16 mouse cellular contexts compared by ENCODE assay signal in the genomic region with DNA sequence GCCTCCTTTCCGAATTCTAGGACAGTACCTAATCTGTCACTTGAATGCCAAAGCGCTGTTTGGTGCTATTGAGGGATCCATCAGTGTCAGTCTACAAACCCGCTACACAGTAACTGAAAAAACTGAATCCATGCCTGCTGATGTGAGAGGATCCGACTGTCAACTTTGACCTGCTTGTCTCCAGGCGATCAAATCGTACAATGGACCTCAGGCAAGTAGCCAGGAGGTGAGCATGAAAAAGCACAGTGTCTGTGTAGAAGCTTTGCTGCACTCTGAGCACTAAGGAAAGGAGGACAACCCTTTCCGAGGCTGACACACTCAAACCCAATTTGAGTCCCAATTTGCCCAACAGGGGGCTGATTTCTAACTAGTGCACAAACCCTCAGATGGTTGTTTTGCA. TPM values are rescaled to one million over a fixed set of nuclear protein-coding genes. Genes with fewer than 3 reads are reported as not detected.
DNase-seq lines count a peak whose midpoint lies in the region; ATAC-seq and TF ChIP-seq lines count a peak whose summit lies in the region.
"Had no signal": no experiment of that assay in that cellular context is flagged by ENCODE, and none has a peak within 500 bp of the region (broad histone marks: within the 10 kb centered on the region; RNA-seq: fewer than 3 reads in every experiment).

No protein-coding gene starts in this region.

- no peak overlapping the region for H3K9ac ChIP-seq in forebrain, embryonic 14.5 days (ENCODE audit: low read length)
- H3K9ac ChIP-seq in hindbrain, embryonic 12.5 days = no peak overlapping the region
- H3K9ac ChIP-seq in hindbrain, embryonic 16.5 days (ENCODE audit: low read depth, low read length) = no peak overlapping the region
- H3K9ac ChIP-seq in lung, embryonic 14.5 days = no peak overlapping the region
- no peak overlapping the region for H3K9ac ChIP-seq in hindbrain, embryonic 15.5 days
- H3K9ac ChIP-seq: liver, embryonic 15.5 days; midbrain, embryonic 12.5 days; neural tube, embryonic 13.5 days had no signal

- DNase-seq in forebrain, embryonic 14.5 days (ENCODE audit: low spot score) = peak; percentile 38
- no peak for DNase-seq in forebrain, embryonic 10.5 days (ENCODE audit: extremely low spot score, low spot score)
- DNase-seq in lung, embryonic 14.5 days = no peak
- no peak for DNase-seq in lung, postnatal 10 days
- DNase-seq: B cell, adult 2 months; cerebellum, adult 18-20 months; thymus, postnatal 36 days had no signal

- H3K36me3 ChIP-seq in forebrain, embryonic 14.5 days (ENCODE audit: control insufficient read depth, insufficient read depth, low read length) = no peaks in the 10 kb centered on the region
- no peaks in the 10 kb centered on the region for H3K36me3 ChIP-seq in forebrain, embryonic 10.5 days (replicated peaks)
- H3K36me3 ChIP-seq in hindbrain, embryonic 12.5 days = no peaks in the 10 kb centered on the region
- no peaks in the 10 kb centered on the region for H3K36me3 ChIP-seq in hindbrain, embryonic 16.5 days (ENCODE audit: control insufficient read depth, insufficient read depth, low read length)
- H3K36me3 ChIP-seq in lung, embryonic 14.5 days (ENCODE audit: insufficient read depth) = no peaks in the 10 kb centered on the region; the same call in 1 of the 2 replicates
- no peaks in the 10 kb centered on the region for H3K36me3 ChIP-seq in hindbrain, embryonic 15.5 days
- H3K36me3 ChIP-seq: G1E; liver, embryonic 15.5 days; midbrain, embryonic 12.5 days; neural tube, embryonic 13.5 days had no signal

- no peak overlapping the region for H3K4me3 ChIP-seq in forebrain, embryonic 14.5 days (ENCODE audit: low read depth, low read length)
- no peak overlapping the region for H3K4me3 ChIP-seq in forebrain, embryonic 10.5 days
- no peak overlapping the region for H3K4me3 ChIP-seq in hindbrain, embryonic 12.5 days
- no peak overlapping the region for H3K4me3 ChIP-seq in hindbrain, embryonic 16.5 days (ENCODE audit: low read length)
- no peak overlapping the region for H3K4me3 ChIP-seq in lung, embryonic 14.5 days (ENCODE audit: low read depth, low read length)
- no peak overlapping the region for H3K4me3 ChIP-seq in hindbrain, embryonic 15.5 days
- H3K4me3 ChIP-seq: heart, adult 2 months; liver, embryonic 15.5 days; midbrain, embryonic 12.5 days; neural tube, embryonic 13.5 days had no signal

- H3K4me2 ChIP-seq in forebrain, embryonic 14.5 days (ENCODE audit: low read length) = 0 out of 2 replicates have a peak overlapping the region, but pooled peaks have one; percentile 5
- H3K4me2 ChIP-seq in hindbrain, embryonic 12.5 days (replicated peaks) = no peak overlapping the region
- H3K4me2 ChIP-seq in hindbrain, embryonic 16.5 days (ENCODE audit: low read length) = no peak overlapping the region
- no peak overlapping the region for H3K4me2 ChIP-seq in lung, embryonic 14.5 days
- H3K4me2 ChIP-seq in hindbrain, embryonic 15.5 days = no peak overlapping the region
- H3K4me2 ChIP-seq: liver, embryonic 15.5 days; midbrain, embryonic 12.5 days; neural tube, embryonic 13.5 days had no signal

- 0 out of 2 replicates have a peak, but pooled peaks have one; percentile 5 for TF ChIP-seq CTCF in lung, embryonic 14.5 days (IDR thresholded peaks at IDR 0.05; ENCODE audit: low read depth)

- H3K4me1 ChIP-seq in forebrain, embryonic 14.5 days (ENCODE audit: control insufficient read depth, insufficient read depth, low read length) = peaks cover 20% of the 10 kb centered on the region
- H3K4me1 ChIP-seq in forebrain, embryonic 10.5 days = peaks cover 38% of the 10 kb centered on the region
- peaks cover 36% of the 10 kb centered on the region for H3K4me1 ChIP-seq in hindbrain, embryonic 12.5 days
- peaks cover 11% of the 10 kb centered on the region for H3K4me1 ChIP-seq in hindbrain, embryonic 16.5 days (ENCODE audit: control insufficient read depth, insufficient read depth, low read depth, low read length)
- H3K4me1 ChIP-seq in lung, embryonic 14.5 days (ENCODE audit: insufficient read depth) = peaks cover 49% of the 10 kb centered on the region
- H3K4me1 ChIP-seq in hindbrain, embryonic 15.5 days (replicated peaks) = peaks cover 27% of the 10 kb centered on the region
- H3K4me1 ChIP-seq: liver, embryonic 15.5 days had no signal

- H3K27ac ChIP-seq in forebrain, embryonic 14.5 days (ENCODE audit: low read depth, low read length) = no peak overlapping the region
- no peak overlapping the region for H3K27ac ChIP-seq in forebrain, embryonic 10.5 days
- H3K27ac ChIP-seq in hindbrain, embryonic 12.5 days = 0 out of 2 replicates have a peak overlapping the region, but pooled peaks have one; percentile 37
- no peak overlapping the region for H3K27ac ChIP-seq in hindbrain, embryonic 16.5 days (ENCODE audit: low read depth, low read length)
- H3K27ac ChIP-seq in lung, embryonic 14.5 days (ENCODE audit: low read depth) = peak overlapping the region; percentile 58
- no peak overlapping the region for H3K27ac ChIP-seq in hindbrain, embryonic 15.5 days (replicated peaks)
- H3K27ac ChIP-seq: liver, embryonic 15.5 days; midbrain, embryonic 12.5 days; neural tube, embryonic 13.5 days had no signal

- H3K9me3 ChIP-seq in forebrain, embryonic 14.5 days (replicated peaks; ENCODE audit: control insufficient read depth, low read length) = no peaks in the 10 kb centered on the region
- no peaks in the 10 kb centered on the region for H3K9me3 ChIP-seq in forebrain, embryonic 10.5 days
- H3K9me3 ChIP-seq in hindbrain, embryonic 12.5 days (replicated peaks) = no peaks in the 10 kb centered on the region
- H3K9me3 ChIP-seq in hindbrain, embryonic 16.5 days (ENCODE audit: control insufficient read depth, low read length) = no peaks in the 10 kb centered on the region
- no peaks in the 10 kb centered on the region for H3K9me3 ChIP-seq in lung, embryonic 14.5 days (ENCODE audit: low read depth, low read length)
- H3K9me3 ChIP-seq in hindbrain, embryonic 15.5 days = no peaks in the 10 kb centered on the region
- H3K9me3 ChIP-seq: liver, embryonic 15.5 days; midbrain, embryonic 12.5 days; neural tube, embryonic 13.5 days had no signal

- peak; percentile 25 for ATAC-seq in forebrain, embryonic 14.5 days
- no peak; the same call in 1 of the 2 replicates for ATAC-seq in hindbrain, embryonic 12.5 days (ENCODE audit: low FRiP score)
- no peak for ATAC-seq in hindbrain, embryonic 16.5 days
- ATAC-seq in lung, embryonic 14.5 days (ENCODE audit: insufficient read depth) = no peak
- 0 out of 2 replicates have a peak, but pooled peaks have one; percentile 8 for ATAC-seq in hindbrain, embryonic 15.5 days (ENCODE audit: low FRiP score, low read depth)
- no peak for ATAC-seq in megakaryocyte-erythroid progenitor cell, adult 5-6 weeks (replicated peaks; ENCODE audit: low FRiP score, low TSS enrichment, poor library complexity, severe bottlenecking)

- WGBS in forebrain, embryonic 14.5 days = 31% methylated on average over 7 of the region's 7 CpGs
- WGBS in forebrain, embryonic 10.5 days = 73% methylated on average over 7 of the region's 7 CpGs
- WGBS in hindbrain, embryonic 12.5 days = 47% methylated on average over 7 of the region's 7 CpGs
- WGBS in hindbrain, embryonic 16.5 days = 48% methylated on average over 7 of the region's 7 CpGs
- 35% methylated on average over 7 of the region's 7 CpGs for WGBS in lung, embryonic 14.5 days
- WGBS in hindbrain, embryonic 15.5 days = 45% methylated on average over 7 of the region's 7 CpGs

- H3K27me3 ChIP-seq in forebrain, embryonic 14.5 days (replicated peaks; ENCODE audit: control insufficient read depth, insufficient read depth, low read length) = no peaks in the 10 kb centered on the region
- no peaks in the 10 kb centered on the region for H3K27me3 ChIP-seq in forebrain, embryonic 10.5 days (ENCODE audit: poor library complexity, severe bottlenecking)
- H3K27me3 ChIP-seq in hindbrain, embryonic 12.5 days = no peaks in the 10 kb centered on the region
- H3K27me3 ChIP-seq in hindbrain, embryonic 16.5 days (replicated peaks; ENCODE audit: control insufficient read depth, insufficient read depth, low read length) = no peaks in the 10 kb centered on the region
- H3K27me3 ChIP-seq in lung, embryonic 14.5 days (ENCODE audit: insufficient read depth, low read length) = no peaks in the 10 kb centered on the region
- no peaks in the 10 kb centered on the region for H3K27me3 ChIP-seq in hindbrain, embryonic 15.5 days
- H3K27me3 ChIP-seq: liver, embryonic 15.5 days; neural tube, embryonic 13.5 days had no signal

RNA-seq across cellular contexts. Expression of a gene that starts 24.0 kb away (rescaled TPM):
- polyA plus RNA-seq in forebrain, embryonic 14.5 days (2014; fragmentation: Nextera tagmentation; extraction: Ambion mirVana) = 16.5 and 17.0 TPM in 2 replicates
- polyA plus RNA-seq in forebrain, embryonic 10.5 days (2016; fragmentation: Nextera tagmentation; extraction: Ambion mirVana) = 3.7 and 4.6 TPM in 2 replicates
- polyA plus RNA-seq in hindbrain, embryonic 12.5 days (2016; fragmentation: Nextera tagmentation; extraction: Ambion mirVana) = 27.2 and 31.0 TPM in 2 replicates
- 18.9 and 24.3 TPM in 2 replicates for polyA plus RNA-seq in hindbrain, embryonic 16.5 days (2015; fragmentation: Nextera tagmentation; extraction: Ambion mirVana)
- 14.2 and 14.8 TPM in 2 replicates for polyA plus RNA-seq in lung, embryonic 14.5 days (2014; fragmentation: Nextera tagmentation; extraction: Ambion mirVana)
- polyA plus RNA-seq in hindbrain, embryonic 15.5 days (2015; fragmentation: Nextera tagmentation; extraction: Ambion mirVana) = 23.6 and 25.8 TPM in 2 replicates
- 1.6 TPM in 1 of 2 replicates, not detected in the other for total RNA-seq in megakaryocyte-erythroid progenitor cell, adult 5-6 weeks (2014; fragmentation: Nextera tagmentation)
- total RNA-seq in megakaryocyte-erythroid progenitor cell, adult 5-6 weeks (2017) = not detected in 2 replicates
- polyA plus RNA-seq: G1E had no signal

Comparison
In these comparisons a context has a peak if more than half of its experiments do, and no peak if none do; other contexts are left out.
1. ATAC-seq: peak in forebrain, embryonic 14.5 days (single experiment) and hindbrain, embryonic 15.5 days (single experiment); none in hindbrain, embryonic 12.5 days (single experiment), hindbrain, embryonic 16.5 days (single experiment), lung, embryonic 14.5 days (single experiment) and megakaryocyte-erythroid progenitor cell, adult 5-6 weeks (single experiment).
2. H3K27ac ChIP-seq: peak in hindbrain, embryonic 12.5 days (single experiment) and lung, embryonic 14.5 days (single experiment); none in forebrain, embryonic 14.5 days (single experiment), forebrain, embryonic 10.5 days (single experiment), hindbrain, embryonic 16.5 days (single experiment) and hindbrain, embryonic 15.5 days (single experiment).